7 mouse cellular contexts compared by ENCODE assay signal in the genomic region with DNA sequence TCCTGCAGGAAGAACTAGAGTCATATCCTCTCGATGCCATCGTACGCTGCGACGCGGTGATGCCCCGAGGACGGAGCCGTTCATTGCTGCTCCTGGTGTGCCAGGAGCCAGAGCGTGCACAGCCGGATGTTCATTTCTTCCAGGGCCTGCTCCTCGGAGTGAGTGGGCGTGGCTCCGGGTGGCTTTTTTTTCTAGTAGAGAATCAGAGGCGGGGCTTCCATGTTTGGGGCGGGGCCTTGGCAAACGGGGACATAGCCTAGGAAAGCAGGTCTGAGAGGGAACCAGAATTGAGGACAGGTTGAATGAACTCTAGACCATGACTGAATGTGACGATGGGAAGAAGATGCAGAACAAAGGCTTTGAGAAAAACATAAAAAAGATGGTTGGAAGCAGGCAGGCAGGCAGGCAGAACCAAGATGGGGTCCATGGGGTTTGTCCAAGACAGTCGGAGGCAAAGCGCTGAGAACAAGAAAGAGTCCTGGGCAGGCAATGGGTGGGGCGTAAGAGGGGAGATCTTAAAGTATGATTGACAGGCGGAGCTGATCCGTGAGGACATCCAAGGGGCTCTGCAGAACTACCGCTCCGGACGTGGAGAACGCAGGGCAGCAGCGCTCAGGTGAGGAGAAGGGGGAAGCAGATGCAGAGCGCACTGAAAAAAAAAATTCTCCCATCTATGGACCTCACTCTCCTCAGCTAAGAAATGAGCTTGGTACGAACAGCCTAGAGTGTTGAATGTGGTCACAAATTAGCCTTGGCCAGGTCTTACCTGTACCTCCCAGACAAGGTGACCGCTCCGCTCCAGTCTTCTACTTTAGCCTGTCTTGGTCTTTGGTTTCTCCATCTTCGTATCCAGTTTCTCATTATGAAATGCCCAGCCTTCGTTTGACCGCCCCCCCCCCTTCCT. TPM values are rescaled to one million over a fixed set of nuclear protein-coding genes. Genes with fewer than 3 reads are reported as not detected.
A peak's percentile ranks its signal among the peaks of the same experiment; 100 is the strongest.
DNase-seq lines count a peak whose midpoint lies in the region; ATAC-seq lines count a peak whose summit lies in the region.

No protein-coding gene starts in this region.

- peak overlapping the region; percentile 45 for H3K4me3 ChIP-seq in limb, embryonic 10.5 days
- peak overlapping the region; percentile 45 for H3K4me3 ChIP-seq in stomach, embryonic 15.5 days (replicated peaks)

- peaks cover 75% of the 10 kb centered on the region for H3K27me3 ChIP-seq in limb, embryonic 10.5 days (ENCODE audit: low read depth, poor library complexity, severe bottlenecking)
- H3K27me3 ChIP-seq in stomach, embryonic 15.5 days (replicated peaks): peaks cover 15% of the 10 kb centered on the region; the same call in 1 of the 2 replicates

- no peak overlapping the region for H3K27ac ChIP-seq in limb, embryonic 10.5 days
- H3K27ac ChIP-seq in stomach, embryonic 15.5 days: no peak overlapping the region

- peak overlapping the region; percentile 85 for H3K4me2 ChIP-seq in stomach, embryonic 15.5 days

- H3K9ac ChIP-seq in stomach, embryonic 15.5 days: peak overlapping the region; percentile 22; the same call in 1 of the 2 replicates

- no peaks in the 10 kb centered on the region; the same call in 1 of the 2 replicates for H3K9me3 ChIP-seq in limb, embryonic 10.5 days (replicated peaks)
- H3K9me3 ChIP-seq in stomach, embryonic 15.5 days: no peaks in the 10 kb centered on the region

- H3K4me1 ChIP-seq in limb, embryonic 10.5 days: peaks cover 13% of the 10 kb centered on the region
- H3K4me1 ChIP-seq in stomach, embryonic 15.5 days: peaks cover 12% of the 10 kb centered on the region; the same call in 1 of the 2 replicates

- no peaks in the 10 kb centered on the region for H3K36me3 ChIP-seq in limb, embryonic 10.5 days
- no peaks in the 10 kb centered on the region for H3K36me3 ChIP-seq in stomach, embryonic 15.5 days

- 4% methylated on average over 35 of the region's 35 CpGs for whole genome bisulfite sequencing in limb, embryonic 10.5 days
- WGBS in stomach, embryonic 15.5 days: 3% methylated on average over 35 of the region's 35 CpGs

- peak; percentile 42 for DNase-seq in adrenal gland, adult 8-10 months
- peak; percentile 32 to 58 for DNase-seq in cerebellum, postnatal 4 days (ENCODE audit: low spot score in 2 of 2)
- DNase-seq in gastrocnemius, postnatal 25 days: peak; percentile 44
- peak; percentile 72 for DNase-seq in limb, embryonic 10.5 days (ENCODE audit: low spot score)
- DNase-seq in mesoderm, embryonic 11.5 days (ENCODE audit: low read depth, low spot score): peak; percentile 60

- ATAC-seq in inflammation-experienced regulatory T-cells, adult 6 months: peak; percentile 28
- peak; percentile 24 for ATAC-seq in stomach, embryonic 15.5 days (ENCODE audit: insufficient read depth, low FRiP score, low read depth)

RNA-seq across cellular contexts. Expression of a gene that starts 10.1 kb away (rescaled TPM):
- total RNA-seq in adrenal gland, adult 8-10 months (2022): 1 to 10 TPM; 2.0 to 6.7 (median 3.9) TPM
- total RNA-seq in gastrocnemius, postnatal 25 days (2021): 1 to 10 TPM; 1.5 to 2.2 TPM
- polyA plus RNA-seq in inflammation-experienced regulatory T-cells, adult 6 months (2017; shearing (Covaris generic)): 10 to 100 TPM in 2 of 3 experiments, 1 to 10 TPM in 1; 3.8 to 22.3 (median 12.5) TPM
- polyA plus RNA-seq in limb, embryonic 10.5 days (2016; fragmentation: Nextera tagmentation; extraction: Ambion mirVana): 2.7 and 5.4 TPM in 2 replicates
- 10.0 and 11.1 TPM in 2 replicates for polyA plus RNA-seq in stomach, embryonic 15.5 days (2015; fragmentation: Nextera tagmentation; extraction: Ambion mirVana)

RNA-seq across cellular contexts. Expression of a gene that starts 25.1 kb away (rescaled TPM):
- 10 to 100 TPM; 16.7 to 21.4 (median 18.1) TPM for total RNA-seq in adrenal gland, adult 8-10 months (2022)
- total RNA-seq in gastrocnemius, postnatal 25 days (2021): 10 to 100 TPM; 14.9 to 16.5 TPM
- polyA plus RNA-seq in inflammation-experienced regulatory T-cells, adult 6 months (2017; shearing (Covaris generic)): 10 to 100 TPM in 2 of 3 experiments, 1 to 10 TPM in 1; 6.2 to 24.7 (median 17.4) TPM
- polyA plus RNA-seq in limb, embryonic 10.5 days (2016; fragmentation: Nextera tagmentation; extraction: Ambion mirVana): 31.9 and 35.0 TPM in 2 replicates
- 27.2 and 27.7 TPM in 2 replicates for polyA plus RNA-seq in stomach, embryonic 15.5 days (2015; fragmentation: Nextera tagmentation; extraction: Ambion mirVana)

RNA-seq across cellular contexts. Expression of a gene that starts 31.0 kb away (rescaled TPM):
- total RNA-seq in adrenal gland, adult 8-10 months (2022): 100 to 1,000 TPM in 3 of 4 experiments, 10 to 100 TPM in 1; 76.7 to 152 (median 113) TPM
- total RNA-seq in gastrocnemius, postnatal 25 days (2021): 10 to 100 TPM; 20.6 to 22.3 TPM
- 10 to 100 TPM; 19.1 to 23.9 (median 19.4) TPM for polyA plus RNA-seq in inflammation-experienced regulatory T-cells, adult 6 months (2017; shearing (Covaris generic))
- polyA plus RNA-seq in limb, embryonic 10.5 days (2016; fragmentation: Nextera tagmentation; extraction: Ambion mirVana): 36.8 and 42.1 TPM in 2 replicates
- polyA plus RNA-seq in stomach, embryonic 15.5 days (2015; fragmentation: Nextera tagmentation; extraction: Ambion mirVana): 51.7 and 53.6 TPM in 2 replicates

RNA-seq across cellular contexts. Expression of a gene that starts 45.7 kb away (rescaled TPM):
- 1 to 10 TPM in 2 of 4 experiments, under 1 TPM in 2; 0.46 to 1.5 (median 1.1) TPM for total RNA-seq in adrenal gland, adult 8-10 months (2022)
- total RNA-seq in gastrocnemius, postnatal 25 days (2021): 100 to 1,000 TPM; 151 to 768 TPM
- 1 to 10 TPM; 6.4 to 8.0 (median 6.9) TPM for polyA plus RNA-seq in inflammation-experienced regulatory T-cells, adult 6 months (2017; shearing (Covaris generic))
- 4.1 and 15.3 TPM in 2 replicates for polyA plus RNA-seq in limb, embryonic 10.5 days (2016; fragmentation: Nextera tagmentation; extraction: Ambion mirVana)
- polyA plus RNA-seq in stomach, embryonic 15.5 days (2015; fragmentation: Nextera tagmentation; extraction: Ambion mirVana): 25.5 and 33.1 TPM in 2 replicates

RNA-seq across cellular contexts. Expression of a gene that starts 53.5 kb away (rescaled TPM):
- 1 to 10 TPM; 1.3 to 3.1 (median 2.5) TPM for total RNA-seq in adrenal gland, adult 8-10 months (2022)
- under 1 TPM in 1 of 2 experiments, not detected in 1; 0.29 TPM for total RNA-seq in gastrocnemius, postnatal 25 days (2021)
- 1 to 10 TPM in 2 of 3 experiments, under 1 TPM in 1; 0.48 to 3.4 (median 1.4) TPM for polyA plus RNA-seq in inflammation-experienced regulatory T-cells, adult 6 months (2017; shearing (Covaris generic))
- 2.6 and 3.1 TPM in 2 replicates for polyA plus RNA-seq in limb, embryonic 10.5 days (2016; fragmentation: Nextera tagmentation; extraction: Ambion mirVana)
- polyA plus RNA-seq in stomach, embryonic 15.5 days (2015; fragmentation: Nextera tagmentation; extraction: Ambion mirVana): 5.4 and 6.4 TPM in 2 replicates
